Mouse (Mus musculus) naive thymus-derived CD4-positive, alpha-beta T cell, adult 5 months (primary cell): ENCODE measurements around the gene Zfp146. TPM values are rescaled to one million over a fixed set of nuclear protein-coding genes. Genes with fewer than 3 reads are reported as not detected.

ENCODE experiments used
- polyA plus RNA-seq: library from polyadenylated mRNA; unstranded; fragments of 100-300 nt; shearing (Covaris generic); gene quantifications from one replicate; pipeline ENCODE4 v1.2.1, GENCODE M21; 2017

Zfp146 gene
- polyA plus RNA-seq: 49.7 TPM

DNA sequence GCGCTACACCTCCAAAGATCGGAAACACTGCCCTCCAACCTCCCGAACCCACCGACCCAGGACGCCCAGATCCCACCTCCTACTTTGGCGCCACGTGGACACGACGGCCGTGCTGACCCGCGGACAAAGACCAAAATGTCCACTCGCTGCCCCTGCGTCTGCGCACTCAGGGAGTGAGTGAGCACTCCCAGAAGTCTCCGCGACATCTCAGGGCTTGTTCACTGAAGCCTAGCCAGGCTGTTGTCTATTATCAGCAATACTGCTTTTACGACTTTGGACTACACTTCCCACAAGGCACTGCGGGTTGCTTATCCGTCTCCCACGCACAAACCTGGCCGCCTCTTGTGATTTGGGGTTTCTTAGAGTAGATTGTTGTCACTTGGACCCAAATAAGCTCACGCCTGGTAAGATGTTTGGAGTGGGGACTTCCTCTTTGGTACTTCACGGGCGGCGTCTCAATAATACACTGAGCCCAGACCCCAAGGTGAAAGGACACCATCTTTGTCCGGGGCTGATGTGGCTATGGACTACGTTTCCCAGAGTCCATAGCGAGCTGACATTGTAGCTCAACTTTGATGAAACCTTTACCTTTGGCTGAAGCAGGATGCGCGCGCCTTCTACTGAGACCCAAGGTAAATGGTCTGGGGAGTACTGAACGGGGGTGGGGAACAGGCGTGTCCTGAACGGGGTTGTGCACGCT lies at the start of gene Zfp146:
TSS of gene Zfp146 (minus strand) at position 168 of the 700 bp plus-strand sequence.

DNA sequence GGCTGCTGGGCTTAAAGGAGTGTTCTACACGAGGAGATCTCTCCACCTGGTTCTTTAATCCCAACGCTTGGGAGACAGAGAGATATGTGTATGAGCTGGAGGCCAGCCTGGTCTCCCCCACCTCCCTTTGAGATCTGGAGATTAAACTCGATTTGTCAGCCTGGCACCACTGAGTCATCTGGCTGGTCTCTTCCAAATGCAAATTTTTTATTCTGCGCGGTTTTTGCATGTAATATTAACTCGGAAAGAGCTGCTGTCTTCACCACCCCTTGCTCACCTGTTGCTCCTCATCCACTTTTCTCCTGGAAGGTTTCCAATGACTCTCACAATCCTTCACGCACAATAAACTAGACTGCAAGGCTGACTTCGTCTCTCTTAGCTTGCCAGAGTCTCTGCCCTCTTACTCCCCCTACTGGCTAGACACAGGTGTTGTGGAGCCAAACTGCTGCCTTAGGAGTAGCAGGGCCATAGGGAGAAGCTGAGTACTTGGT lies 29.0 kb upstream of the Zfp146 start, which contains the start of gene Capns1:
TSS of gene Capns1 (minus strand) at position 331 of the 491 bp plus-strand sequence.

DNA sequence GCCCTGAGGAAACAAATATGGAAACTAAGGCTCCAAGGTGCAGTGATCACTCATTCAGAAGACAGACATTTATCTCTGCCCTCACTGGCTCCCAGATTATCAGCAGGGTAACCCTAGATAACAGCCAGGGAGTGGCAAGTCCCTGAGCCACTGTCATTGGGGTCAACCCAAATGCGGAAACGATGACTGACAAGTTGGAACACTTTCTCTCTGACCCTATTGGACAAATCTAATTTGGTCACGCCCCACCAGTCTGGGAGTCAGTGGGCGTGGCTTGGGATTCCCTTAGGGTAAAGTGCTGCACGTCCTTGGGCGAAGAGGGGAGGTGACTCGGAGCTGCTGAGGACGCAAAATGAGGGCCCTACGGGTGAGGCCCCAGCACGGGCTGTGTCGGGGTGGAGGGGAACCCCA lies 14.3 kb upstream of the Zfp146 start, which contains the start of gene Cox7a1:
TSS of gene Cox7a1 (plus strand) at position 266 of the 411 bp plus-strand sequence.

DNA sequence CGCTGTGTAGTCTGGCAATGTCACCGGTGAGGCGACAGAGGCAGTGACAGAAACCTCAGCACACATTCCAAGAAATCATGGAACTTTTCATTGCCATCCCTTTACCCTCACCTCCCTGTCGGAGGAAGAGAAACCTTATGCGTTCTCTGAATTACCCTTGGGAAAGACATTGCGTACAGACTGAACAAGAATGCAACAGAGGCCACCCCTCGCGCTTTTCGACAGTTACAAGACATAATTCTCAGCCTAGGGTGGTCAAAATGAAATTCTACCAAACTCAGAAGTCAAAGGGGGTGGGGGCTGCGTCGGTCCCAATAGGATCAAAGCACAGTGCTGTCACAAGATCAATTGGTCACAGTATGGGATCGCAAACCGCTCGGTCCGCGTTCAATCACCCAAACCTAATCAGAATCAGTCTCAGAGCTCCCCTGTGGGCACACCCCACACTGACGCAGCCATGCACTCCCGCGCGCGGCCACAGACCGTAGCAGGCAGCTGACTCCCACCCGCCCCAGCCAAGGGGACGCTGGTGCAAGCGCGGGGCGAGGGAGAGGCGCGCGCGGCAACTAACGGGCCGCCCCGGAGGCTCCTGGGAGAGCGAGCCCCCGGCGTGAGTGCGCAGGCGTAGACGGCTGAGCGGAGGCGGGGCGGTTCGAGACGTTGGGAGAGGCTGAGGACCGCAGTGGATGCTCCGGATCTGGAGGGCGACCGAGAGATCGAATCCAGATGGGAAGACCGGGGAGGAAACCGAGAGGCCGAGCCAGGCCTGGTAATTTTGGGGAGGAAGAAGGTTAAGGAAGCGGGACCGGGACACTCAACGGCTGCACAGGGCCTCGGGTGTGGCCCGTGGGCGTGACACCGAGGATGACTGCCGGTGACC lies 48.0 kb downstream of the Zfp146 start, which contains the start of gene Zfp382:
TSS of gene Zfp382 (plus strand) at position 635 of the 880 bp plus-strand sequence.

Other genes with a start within 250 kb of the Zfp146 start
- 6.7 TPM for gene Zfp74, start 215.7 kb downstream of the Zfp146 start, polyA plus RNA-seq
- gene Zfp568, start 185.8 kb downstream of the Zfp146 start, polyA plus RNA-seq: 8.8 TPM
- 2.0 TPM for gene Zfp14, start 118.4 kb downstream of the Zfp146 start, polyA plus RNA-seq
- 7.3 TPM for gene Zfp82, start 96.8 kb downstream of the Zfp146 start, polyA plus RNA-seq
- gene Gm26920, start 79.3 kb downstream of the Zfp146 start, polyA plus RNA-seq: not detected
- 7.2 TPM for gene Zfp566, start 79.2 kb downstream of the Zfp146 start, polyA plus RNA-seq
- gene Zfp260, start 75.0 kb downstream of the Zfp146 start, polyA plus RNA-seq: 54.9 TPM
- 9.6 TPM for gene Zfp382, start 47.8 kb downstream of the Zfp146 start, polyA plus RNA-seq
- gene Cox7a1, start 14.4 kb upstream of the Zfp146 start, polyA plus RNA-seq: not detected
- 52.2 TPM for gene Capns1, start 29.1 kb upstream of the Zfp146 start, polyA plus RNA-seq
- gene Polr2i, start 62.2 kb upstream of the Zfp146 start, polyA plus RNA-seq: 27.8 TPM
- gene Tbcb, start 62.5 kb upstream of the Zfp146 start, polyA plus RNA-seq: 34.7 TPM
- gene Ovol3, start 66.0 kb upstream of the Zfp146 start, polyA plus RNA-seq: not detected
- 1.0 TPM for gene Thap8, start 110.3 kb upstream of the Zfp146 start, polyA plus RNA-seq
- 5.2 TPM for gene Wdr62, start 110.7 kb upstream of the Zfp146 start, polyA plus RNA-seq
- gene Clip3, start 122.0 kb upstream of the Zfp146 start, polyA plus RNA-seq: not detected
- 92.8 TPM for gene Alkbh6, start 139.0 kb upstream of the Zfp146 start, polyA plus RNA-seq
- gene Syne4, start 145.1 kb upstream of the Zfp146 start, polyA plus RNA-seq: 6.1 TPM
- gene E130208F15Rik, start 152.0 kb upstream of the Zfp146 start, polyA plus RNA-seq: not detected
- gene Sdhaf1, start 154.1 kb upstream of the Zfp146 start, polyA plus RNA-seq: 24.2 TPM
- gene Lrfn3, start 193.0 kb upstream of the Zfp146 start, polyA plus RNA-seq: not detected
- not detected for gene Tyrobp, start 244.0 kb upstream of the Zfp146 start, polyA plus RNA-seq